Mouse (Mus musculus) embryo, embryonic 10 days (tissue): Measurements from ENCODE around the gene Oprl1.

ENCODE experiments used
- DNase-seq: peaks from one replicate; pipeline ENCODE4 v3.0.0-alpha.2; 2015; ENCODE audit warnings: low spot score

Oprl1 gene

GRCm38 (mm10) chr2:181714903-181715326 is at the start of gene Oprl1:
TSS of gene Oprl1 (plus strand) at chr2:181715016.
- peak; percentile 64 for DNase-seq

- DNase-seq = peak; percentile 33
Measured at GRCm38 (mm10) chr2:181670285-181670912, 44.4 kb upstream of the Oprl1 start.

- no peak for DNase-seq
Measured at GRCm38 (mm10) chr2:181670913-181671311, 43.9 kb upstream of the Oprl1 start.

GRCm38 (mm10) chr2:181671326-181671725 is 43.5 kb upstream of the Oprl1 start, which contains the start of gene Sox18:
TSS of gene Sox18 (minus strand) at chr2:181671640.
- DNase-seq = peak; percentile 60

- no peak for DNase-seq
Measured at GRCm38 (mm10) chr2:181671984-181672383, 42.8 kb upstream of the Oprl1 start.

GRCm38 (mm10) chr2:181673501-181673900 is 41.3 kb upstream of the Oprl1 start:
- peak; percentile 39 for DNase-seq

- no peak for DNase-seq
Measured at GRCm38 (mm10) chr2:181674934-181675333, 39.9 kb upstream of the Oprl1 start.

- DNase-seq = peak; percentile 85
Measured at GRCm38 (mm10) chr2:181675454-181675853, 39.4 kb upstream of the Oprl1 start.

- DNase-seq = peak; percentile 62
Measured at GRCm38 (mm10) chr2:181676424-181676823, 38.4 kb upstream of the Oprl1 start.

- no peak for DNase-seq
Measured at GRCm38 (mm10) chr2:181677096-181677754, 37.6 kb upstream of the Oprl1 start.

- no peak for DNase-seq
Measured at GRCm38 (mm10) chr2:181677755-181678098, 37.1 kb upstream of the Oprl1 start.

- DNase-seq = peak; percentile 88
Measured at GRCm38 (mm10) chr2:181678780-181679179, 36.0 kb upstream of the Oprl1 start.

GRCm38 (mm10) chr2:181679951-181680715 is 34.7 kb upstream of the Oprl1 start, which contains the start of gene Tcea2:
TSS of gene Tcea2 (plus strand) at chr2:181680310.
- peak; percentile 73 for DNase-seq

GRCm38 (mm10) chr2:181680716-181681117 is 34.1 kb upstream of the Oprl1 start:
- DNase-seq = peak; percentile 36

- no peak for DNase-seq
Measured at GRCm38 (mm10) chr2:181681978-181682377, 32.8 kb upstream of the Oprl1 start.

- no peak for DNase-seq
Measured at GRCm38 (mm10) chr2:181683381-181683780, 31.4 kb upstream of the Oprl1 start.

GRCm38 (mm10) chr2:181684713-181685112 is 30.1 kb upstream of the Oprl1 start:
- no peak for DNase-seq

- DNase-seq = no peak
Measured at GRCm38 (mm10) chr2:181685686-181686085, 29.1 kb upstream of the Oprl1 start.

- DNase-seq = no peak
Measured at GRCm38 (mm10) chr2:181687586-181687985, 27.2 kb upstream of the Oprl1 start.

GRCm38 (mm10) chr2:181689466-181690160 is 25.2 kb upstream of the Oprl1 start:
- no peak for DNase-seq

GRCm38 (mm10) chr2:181691083-181691482 is 23.7 kb upstream of the Oprl1 start:
- no peak for DNase-seq

GRCm38 (mm10) chr2:181691571-181691970 is 23.2 kb upstream of the Oprl1 start:
- no peak for DNase-seq
